Mouse (Mus musculus): ENCODE results near the gene Gm45785.

Gm45785 gene

DNA sequence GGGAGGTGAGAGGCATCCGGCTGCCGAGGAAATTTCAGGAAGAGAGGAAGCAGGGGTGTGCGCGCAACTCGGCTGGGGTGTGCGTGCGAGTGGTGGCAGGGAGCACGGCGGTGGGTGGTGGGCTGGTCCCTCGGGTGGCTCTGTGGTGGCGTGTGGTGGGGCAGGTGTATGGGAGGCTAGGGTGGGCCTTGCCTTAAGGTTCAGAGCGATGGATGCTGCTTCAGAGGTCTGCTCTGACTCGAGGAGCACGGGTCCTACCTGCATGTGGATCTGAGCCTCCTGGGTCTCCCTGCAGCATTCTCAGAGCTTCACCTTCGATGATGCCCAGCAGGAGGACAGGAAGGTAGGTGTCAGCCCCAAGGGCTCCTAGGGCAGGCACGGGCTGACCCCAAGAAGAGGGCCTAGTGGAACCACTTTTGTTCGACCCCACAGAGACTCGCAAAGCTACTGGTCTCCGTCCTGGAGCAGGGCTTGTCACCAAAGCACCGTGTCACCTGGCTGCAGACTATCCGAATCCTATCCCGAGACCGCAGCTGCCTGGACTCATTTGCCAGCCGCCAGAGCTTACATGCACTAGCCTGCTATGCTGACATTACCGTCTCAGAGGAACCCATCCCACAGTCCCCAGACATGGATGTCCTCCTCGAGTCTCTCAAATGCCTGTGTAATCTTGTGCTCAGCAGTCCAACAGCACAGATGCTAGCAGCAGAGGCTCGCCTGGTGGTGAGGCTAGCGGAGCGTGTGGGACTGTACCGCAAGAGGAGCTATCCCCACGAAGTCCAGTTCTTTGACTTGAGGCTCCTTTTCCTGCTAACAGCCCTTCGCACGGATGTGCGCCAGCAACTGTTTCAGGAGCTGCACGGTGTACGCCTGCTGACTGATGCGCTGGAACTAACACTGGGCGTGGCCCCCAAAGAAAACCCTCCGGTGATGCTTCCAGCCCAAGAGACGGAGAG is 1.7 kb upstream of the Gm45785 start, which contains the start of gene Bet1l:
Gene Bet1l (minus strand): TSS at position 28 of the 956 bp plus-strand sequence.
- no peak for DNase-seq

DNA sequence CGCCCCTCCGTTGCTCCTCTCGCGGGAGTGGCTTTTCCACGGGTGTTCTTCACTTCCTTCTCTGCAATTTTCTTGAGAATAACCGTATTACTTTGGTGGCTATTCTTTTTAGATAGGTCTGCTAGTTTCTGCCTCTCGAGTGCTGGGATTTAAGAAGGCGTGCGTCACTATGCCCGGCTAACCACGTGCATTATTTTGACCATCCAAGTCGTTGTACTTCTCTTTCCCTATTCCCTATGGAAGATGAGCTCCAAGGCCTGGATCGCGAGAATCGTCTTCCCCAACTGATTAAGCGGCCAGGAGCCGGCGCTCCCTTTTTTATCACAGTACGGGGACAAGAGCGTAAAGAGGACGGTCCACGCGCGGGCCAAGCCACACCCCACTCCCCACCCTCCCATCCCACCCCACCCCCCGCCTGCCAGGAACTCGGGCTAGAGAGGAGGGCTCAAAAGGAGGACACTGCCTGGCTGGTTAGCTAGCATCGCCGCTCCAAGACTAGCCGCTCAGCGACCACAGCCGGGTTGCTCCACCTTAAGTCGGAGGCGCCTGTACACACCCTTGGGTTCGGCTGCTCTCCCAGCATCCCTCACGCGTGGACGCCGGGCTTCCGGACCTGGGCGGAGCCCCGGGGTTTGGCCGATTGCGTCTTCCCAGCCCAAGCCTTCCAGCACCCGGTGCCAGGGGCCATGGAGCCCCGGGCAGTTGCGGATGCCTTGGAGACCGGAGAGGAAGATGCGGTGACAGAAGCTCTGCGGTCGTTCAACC is 836 bp upstream of the Gm45785 start, which contains the start of gene Ric8a:
Gene Ric8a (plus strand): TSS at position 173 of the 765 bp plus-strand sequence.
- peak; percentile 95 for DNase-seq

DNA sequence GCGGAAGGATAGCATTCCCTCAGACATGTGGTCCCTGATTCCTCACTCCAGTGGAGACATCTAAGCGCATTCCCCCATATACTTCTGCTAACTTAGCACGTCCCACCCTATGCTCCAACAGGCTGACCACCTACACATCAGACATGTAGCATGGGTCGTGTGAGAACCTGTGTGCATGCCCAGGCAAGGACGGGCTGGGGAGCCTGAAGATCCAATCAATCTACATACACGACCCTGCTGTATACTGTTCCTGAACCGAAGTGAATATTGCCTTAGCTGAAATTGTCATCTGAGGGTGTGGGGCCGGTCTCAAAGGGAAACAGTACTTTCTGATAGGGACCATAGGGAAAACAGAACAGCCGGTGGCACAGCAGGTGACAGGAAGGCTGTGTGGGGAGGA is 950 bp downstream of the Gm45785 start:
- DNase-seq = no peak

DNA sequence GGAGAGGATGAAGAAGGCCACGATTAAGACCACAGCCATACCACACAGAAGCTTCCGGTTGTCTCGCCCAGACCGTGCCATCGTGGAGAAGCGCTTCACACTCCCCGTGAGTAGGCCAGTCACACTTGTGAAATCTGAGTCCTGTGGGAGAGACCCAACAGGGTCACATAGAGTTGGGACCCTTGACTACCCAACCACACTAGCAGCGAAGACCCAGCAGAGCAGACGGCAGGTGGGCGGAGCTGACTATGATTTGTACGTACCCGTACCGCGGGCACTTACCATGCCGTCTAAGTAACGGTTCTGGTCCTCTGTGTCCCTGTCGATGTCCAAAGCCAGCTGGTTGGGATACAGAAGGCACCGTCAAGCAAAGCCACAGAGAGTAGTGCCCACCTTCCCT is 1.6 kb downstream of the Gm45785 start:
- DNase-seq = no peak

DNA sequence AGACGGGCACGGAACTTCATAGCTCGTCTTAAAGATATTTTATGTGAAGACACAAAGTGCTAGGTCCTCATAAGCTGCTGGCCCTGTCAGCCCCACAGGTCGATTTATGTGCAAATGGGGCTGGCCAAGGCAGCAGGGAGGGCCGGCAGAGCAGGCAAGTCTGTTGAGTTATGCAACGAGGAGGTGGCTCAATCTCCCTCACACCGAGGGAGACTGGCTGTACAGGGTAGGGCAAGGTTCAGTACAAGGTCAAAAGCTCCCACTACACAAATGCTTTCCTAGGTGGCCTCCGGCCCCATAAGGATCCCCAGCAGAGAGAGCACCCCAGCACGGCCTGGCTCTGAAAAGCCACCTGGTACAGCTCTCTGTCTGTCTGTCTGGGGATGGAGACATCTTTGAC is 2.7 kb downstream of the Gm45785 start:
- DNase-seq = no peak

DNA sequence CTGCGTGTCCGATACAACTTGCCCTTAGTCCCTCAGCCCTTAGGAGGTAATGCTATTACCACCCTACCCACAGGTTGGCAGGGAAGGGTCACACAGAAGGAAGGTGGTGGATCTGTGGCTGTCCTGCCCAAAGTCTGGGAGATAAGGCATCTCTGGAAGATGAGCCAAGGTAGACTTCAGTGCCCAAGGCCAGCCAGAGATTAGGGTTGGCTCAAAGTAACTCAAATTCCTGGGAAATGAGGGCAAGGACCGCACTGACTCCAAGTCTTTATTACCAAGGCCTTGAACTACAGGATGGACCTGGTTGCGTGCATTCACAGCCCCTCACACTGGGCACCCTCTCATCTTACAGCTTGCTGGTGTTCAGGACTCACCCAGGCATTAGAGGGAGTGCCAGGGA is 4.2 kb downstream of the Gm45785 start:
- no peak for DNase-seq

DNA sequence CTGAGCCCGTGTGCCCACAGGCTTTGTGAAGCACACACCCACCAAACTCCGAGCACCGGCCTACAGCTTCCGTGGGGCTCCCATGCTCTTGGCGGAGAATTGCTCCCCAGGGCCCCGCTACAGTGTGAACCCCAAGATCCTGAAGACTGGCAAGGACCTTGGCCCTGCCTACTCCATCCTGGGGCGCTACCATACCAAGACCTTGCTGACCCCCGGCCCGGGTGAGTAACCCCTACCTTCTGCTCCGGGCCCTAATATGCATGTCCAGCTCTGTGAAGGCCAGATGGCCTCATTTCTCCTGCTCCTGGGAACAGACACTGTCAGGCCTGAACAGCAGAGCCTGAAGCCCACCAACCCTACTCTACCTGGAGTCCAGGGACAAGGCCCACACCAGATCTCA is 7.5 kb downstream of the Gm45785 start:
- DNase-seq = no peak

DNA sequence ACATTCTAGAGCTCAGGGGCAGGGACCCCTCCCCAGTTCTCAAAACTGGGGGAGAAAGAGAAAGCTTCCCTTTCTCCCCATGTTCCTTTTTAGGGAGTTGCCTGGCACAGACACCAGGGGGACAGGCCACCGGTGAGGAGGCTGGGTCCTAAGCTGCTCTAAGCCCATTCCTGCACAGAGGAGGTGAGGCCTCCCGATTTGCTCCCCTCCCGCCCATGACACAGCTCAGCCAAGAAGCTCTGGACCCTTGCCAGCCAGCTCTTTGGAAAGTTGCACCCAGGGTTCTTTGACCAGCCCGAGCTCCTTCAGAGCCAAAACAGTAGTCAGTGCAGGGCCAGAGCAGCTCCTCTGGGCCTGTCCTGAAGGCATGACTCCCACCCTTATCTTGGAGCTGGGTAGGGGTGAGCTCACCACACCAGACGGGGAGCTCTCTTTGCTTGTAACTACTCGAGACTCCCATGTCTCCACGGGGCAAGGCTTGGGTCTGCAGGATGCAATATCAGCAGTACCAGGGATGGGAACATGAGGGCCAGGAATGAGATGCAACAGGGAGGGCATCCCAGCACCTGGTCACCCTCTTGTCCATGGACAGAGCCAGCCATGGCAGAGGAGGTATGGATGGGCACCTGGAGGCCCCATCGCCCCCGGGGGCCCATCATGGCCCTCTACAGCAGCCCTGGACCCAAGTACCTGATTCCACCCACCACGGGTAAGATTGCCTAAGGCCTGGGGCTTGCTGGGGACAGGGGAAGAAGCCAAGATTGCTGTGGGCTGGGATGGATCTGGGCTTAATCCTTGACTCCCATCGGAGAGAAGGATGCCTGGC is 8.2 kb downstream of the Gm45785 start, which contains the start of gene Odf3:
Gene Odf3 (plus strand): TSS at position 51 of the 826 bp plus-strand sequence.
- peak; percentile 42 for DNase-seq

DNA sequence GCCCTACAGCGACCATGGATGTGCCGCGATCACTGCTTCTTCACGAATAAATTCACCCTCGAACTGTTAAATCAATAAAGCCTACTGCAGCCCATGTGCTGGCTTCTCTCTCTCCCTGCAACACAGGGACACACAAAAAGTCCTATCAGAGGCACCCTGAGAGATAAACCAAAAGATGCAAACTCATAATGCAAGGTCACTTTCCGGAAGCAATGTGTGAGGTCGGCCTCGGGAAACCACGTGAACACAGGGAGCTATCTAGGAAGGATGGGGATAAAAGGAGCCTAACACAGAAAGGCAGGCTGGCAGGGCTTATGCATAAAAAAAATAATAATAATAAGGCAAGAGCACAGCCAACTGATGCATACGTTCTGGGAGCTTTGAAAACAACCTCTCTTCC is 9.5 kb downstream of the Gm45785 start:
- no peak for DNase-seq

DNA sequence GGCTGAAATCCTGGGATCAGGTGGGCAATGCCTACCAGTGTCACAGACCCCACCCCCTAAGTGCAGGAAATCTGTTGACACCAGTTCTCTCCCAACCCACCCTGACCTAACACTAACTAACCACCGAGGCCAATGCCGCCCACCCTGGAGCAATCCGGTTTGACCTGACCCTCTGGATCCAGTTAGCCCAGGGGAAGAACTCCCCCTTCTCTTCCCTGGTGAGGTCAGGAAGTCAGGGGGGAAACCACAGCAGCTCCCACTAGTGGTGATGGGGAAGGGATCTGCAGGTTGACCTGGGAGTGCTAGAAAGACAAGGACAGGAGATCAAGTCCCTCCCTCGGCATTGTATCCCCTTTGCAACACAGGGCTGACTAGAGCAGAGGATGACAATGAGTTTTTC is 10.4 kb downstream of the Gm45785 start:
- no peak for DNase-seq

DNA sequence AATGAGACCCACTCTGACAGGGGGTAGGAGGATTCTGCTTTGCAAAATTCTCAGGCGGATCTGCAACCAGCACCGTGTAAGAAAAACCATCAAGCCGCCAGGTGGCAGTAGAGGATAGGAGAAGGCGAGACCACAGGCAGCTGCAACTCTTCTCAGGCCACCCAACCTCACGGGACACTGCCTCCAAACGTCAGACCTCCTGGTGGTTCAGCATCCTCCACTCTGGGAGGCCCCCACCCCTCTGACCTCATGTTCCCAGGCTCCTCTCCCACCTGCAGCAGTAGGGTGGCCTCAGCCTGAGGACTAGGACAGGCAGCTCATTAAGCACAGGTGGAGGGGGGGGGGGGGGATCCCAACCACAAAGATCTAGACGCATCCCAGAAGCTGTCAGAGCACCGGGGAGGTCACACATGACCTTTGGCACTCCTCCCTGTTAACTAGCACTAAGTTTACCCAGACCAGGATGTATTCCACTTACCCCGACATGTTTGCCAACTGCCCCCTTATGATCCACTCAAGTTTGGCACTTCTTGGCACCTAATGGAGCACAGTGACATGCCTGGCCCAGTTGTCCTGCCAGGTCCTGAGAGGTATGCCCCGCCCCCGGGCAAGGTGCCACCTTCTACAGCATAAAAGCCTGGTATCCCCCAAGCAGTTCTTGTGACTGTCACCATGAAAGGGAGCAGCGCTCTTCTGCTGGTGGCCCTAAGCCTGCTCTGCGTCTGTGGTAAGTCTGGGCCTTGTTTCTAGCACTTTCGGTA is 11.0 kb downstream of the Gm45785 start, which contains the start of gene Scgb1c1:
Gene Scgb1c1 (plus strand): TSS at position 643 of the 761 bp plus-strand sequence.
- DNase-seq = peak; percentile 95

DNA sequence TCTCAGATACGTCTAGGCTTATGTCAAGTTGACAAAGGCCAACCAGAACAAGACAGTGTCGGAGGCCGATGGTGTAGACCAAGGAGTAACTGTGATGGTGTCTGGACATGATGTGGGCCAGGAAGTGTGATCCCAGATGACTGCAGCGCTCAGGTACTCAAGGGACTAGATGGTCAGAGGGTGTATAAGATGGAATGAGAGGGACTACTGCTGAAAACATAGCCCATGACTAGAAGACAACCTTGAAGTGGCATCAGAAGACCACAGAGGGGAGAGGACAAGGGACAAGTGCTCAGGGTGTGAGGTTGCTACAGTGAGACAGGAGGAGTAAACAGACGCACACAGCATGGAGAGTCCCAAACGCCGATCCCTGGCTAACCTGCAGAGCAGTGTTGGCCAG is 12.3 kb downstream of the Gm45785 start:
- no peak for DNase-seq

DNA sequence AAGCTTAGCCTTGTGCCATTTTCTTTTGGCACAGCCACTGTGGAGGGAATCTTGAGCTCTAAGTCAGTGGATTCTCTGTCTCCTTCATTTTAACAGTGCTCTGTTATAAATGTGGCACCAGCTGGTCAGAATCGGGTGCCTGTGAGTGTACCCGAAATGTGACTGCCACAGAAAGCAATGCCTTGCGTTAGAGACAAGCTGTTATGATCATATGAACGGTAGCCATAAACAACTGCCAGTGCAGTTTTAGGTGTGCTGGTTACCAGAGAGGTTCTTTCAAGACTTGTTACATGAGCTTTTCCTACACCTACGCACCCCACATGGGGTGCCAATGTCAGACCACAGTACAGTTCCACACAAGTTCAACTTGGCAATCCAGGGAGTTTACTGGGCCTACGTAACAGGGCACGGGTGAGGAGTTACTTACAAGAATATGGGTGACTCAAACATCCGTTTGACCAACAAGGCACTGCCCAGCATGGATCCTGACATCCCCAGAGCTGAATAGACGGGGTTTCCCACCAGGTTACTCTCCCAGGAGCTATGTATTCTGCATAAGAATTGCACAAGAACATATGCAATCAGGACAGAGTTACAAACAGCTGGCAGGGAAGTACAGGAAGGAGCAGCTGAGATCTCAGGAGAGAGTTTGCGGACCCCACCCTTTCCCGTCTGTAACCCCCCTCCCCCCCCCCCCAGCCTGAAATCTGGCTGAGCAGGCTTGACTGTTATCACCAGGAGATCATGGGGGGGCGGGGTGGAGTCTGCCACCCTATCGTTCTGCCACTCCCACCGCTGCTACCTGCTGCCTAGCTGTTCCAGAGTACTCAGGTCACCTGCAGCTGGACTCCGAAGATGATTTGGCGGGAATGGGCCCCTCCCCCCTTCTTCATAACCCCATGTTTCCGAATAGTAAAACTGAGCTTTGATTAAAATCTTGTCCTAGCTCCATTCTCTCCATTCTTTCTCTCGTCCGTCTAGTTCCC is 15.1 kb downstream of the Gm45785 start:
- DNase-seq = peak; percentile 41

DNA sequence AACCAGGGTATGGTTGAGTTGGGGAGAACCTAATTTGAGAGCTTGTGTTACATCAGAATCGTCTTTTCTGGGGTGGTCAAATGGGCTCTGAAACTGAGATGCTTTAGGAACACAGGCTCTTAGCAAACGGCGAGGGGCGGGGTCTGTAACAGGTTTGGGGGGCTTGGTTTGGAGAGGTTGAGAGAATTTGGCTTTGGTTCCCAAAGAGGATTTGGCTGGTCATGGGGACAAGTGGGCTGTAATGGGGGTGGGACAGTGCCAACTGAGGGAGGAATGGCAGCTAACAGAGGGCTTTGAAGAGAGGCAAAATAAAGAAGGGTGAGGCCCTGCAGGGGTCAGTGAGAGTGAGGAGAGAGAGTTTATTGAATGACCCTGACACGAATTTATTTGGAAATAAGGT is 16.6 kb downstream of the Gm45785 start:
- DNase-seq = no peak

DNA sequence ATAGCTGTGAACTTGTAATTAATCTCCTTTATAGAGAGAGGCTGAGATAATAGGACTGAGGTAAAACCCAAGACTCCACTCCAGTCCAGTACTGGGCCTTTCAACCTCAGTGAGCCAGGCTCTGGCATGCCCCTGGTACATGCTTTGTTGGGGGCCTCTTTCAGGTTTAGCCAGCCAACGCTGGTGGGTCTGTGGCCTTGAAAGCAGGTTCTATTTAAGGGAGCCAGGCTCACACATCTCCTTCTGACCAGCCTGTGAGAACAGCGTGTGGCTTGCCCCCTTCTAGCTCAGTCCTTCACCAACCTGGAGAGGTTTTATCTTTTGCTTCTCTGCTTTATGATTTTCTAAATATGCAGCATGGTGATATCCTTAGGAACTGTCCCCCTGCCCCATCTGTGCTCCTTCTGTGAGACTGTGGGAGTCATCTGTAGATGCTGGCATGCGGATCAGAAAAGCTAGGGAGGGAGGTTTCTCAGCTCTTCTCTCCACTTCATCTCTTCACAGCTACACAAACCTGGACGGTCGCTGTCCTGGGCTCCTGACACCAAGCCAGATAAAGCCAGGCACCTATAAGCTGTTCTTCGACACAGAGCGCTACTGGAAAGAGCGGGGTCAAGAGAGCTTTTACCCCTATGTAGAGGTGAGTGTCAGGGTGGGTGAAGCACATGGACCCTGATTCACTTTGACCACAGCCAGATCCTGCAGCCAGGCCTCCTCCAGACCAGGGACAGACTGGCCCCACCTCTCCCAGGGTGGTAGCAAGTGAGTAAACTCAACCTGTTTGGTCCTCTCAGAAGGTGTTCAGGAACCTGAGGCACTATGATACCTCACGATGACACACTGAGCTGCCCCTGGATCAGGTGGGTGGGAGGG is 19.7 kb downstream of the Gm45785 start:
- DNase-seq = no peak

DNA sequence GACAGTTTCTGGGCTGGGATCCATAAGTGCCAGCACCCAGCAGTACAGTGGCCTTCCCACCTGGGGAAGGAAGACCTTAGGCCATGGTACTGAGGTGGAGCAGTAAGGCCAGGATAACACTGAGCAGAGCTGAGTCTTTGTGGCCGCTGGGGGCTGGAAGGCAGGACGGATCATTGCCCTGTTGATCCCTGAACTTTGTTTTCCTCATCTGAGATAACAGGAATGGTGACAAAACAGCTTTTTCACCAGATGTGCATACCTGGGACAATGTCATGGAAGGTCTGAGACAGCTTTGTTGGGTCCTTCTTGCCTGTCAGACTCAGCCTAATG is 20.4 kb downstream of the Gm45785 start:
- DNase-seq = no peak

DNA sequence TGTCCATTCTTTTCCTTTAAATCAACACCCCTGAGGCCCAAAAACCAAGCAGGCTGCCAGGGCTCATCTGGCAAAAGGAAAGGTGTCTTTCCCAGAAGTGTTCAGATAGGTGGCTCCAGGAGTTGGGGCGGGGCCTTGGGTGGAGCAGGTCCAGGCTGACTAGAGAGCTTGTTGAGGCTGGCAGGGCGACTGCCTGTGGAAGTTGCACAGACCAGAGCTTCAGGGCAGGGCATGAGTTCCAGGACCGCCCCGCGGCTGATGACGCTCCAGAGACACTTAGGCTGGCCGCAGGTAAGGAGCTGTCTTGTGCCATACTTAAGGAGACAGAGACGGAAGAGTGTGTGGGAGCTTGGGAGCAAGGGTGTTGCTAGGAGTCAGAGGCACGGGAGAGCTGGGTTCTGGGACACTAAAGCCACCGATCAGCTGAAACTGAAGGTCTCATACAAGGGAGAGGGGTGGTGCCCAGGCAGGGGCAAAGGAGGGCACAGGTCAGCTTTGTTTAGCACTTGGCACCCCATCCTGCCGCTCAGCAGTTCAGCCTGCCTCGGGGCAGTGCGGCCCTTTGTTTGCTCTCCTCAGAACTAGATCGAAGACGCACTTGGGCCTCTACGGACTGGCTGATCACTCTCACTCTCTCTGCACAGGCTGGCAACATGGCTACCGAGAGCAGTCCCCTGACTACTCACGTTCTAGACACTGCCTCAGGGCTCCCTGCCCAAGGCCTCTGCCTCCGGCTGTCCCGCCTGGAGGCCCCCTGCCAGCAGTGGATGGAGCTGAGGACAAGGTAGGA is 21.0 kb downstream of the Gm45785 start, which contains the start of gene Urah:
Gene Urah (plus strand): TSS at position 51 of the 790 bp plus-strand sequence.
- DNase-seq = peak; percentile 81

DNA sequence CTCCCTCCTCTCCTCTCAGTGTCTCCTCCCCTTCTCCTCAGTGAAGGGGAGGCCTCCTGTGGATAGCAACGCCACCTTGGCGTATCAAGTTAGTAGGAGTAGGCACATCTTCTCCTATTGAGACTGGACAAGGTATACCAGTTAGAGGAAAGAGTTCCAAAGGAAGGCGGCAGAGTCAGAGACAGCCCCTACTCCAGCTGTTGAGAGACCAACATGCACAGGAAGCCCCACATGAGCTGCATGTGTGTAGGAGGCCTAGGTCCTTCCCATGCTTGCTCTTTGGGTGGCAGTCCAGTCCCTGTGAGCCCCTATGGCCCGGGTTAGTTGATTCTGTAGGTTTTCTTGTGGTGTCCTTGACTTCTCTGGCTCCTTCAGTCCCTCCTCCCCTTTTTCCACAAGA is 22.8 kb downstream of the Gm45785 start:
- DNase-seq = no peak

DNA sequence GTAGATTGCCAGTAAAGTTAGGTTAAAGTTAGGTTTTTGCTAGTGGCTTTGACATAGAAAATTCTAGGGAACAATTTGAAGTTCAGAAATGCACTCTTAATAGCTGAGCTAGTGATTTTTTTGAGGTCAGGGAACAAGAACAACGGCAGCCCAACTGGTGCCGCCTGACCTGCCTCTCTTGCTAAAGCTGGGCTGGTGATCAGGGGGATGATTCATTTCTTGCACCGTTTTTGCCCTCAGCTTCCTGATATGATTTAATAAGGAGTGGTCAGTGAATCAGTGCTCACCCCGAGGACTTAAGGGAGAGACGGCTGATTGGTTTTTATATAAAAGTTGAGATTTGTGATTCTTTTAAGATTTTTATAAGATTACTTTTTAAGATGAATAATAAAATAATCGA is 24.7 kb downstream of the Gm45785 start:
- no peak for DNase-seq
